Comparison of ENCODE assay signal across 29 mouse cellular contexts in genomic region chr10:59849371-59849770, GRCm38 (mm10). TPM values are rescaled to one million over a fixed set of nuclear protein-coding genes. Genes with fewer than 3 reads are reported as not detected.
DNase-seq lines count a peak whose midpoint lies in the region; ATAC-seq and TF ChIP-seq lines count a peak whose summit lies in the region.
"Had no signal": no experiment of that assay in that cellular context is flagged by ENCODE, and none has a peak within 500 bp of the region (broad histone marks: within the 10 kb centered on the region; RNA-seq: fewer than 3 reads in every experiment).

No protein-coding gene starts in this region.

- no peaks in the 10 kb centered on the region for H3K36me3 ChIP-seq in kidney, adult 2 months (ENCODE audit: control insufficient read depth, insufficient read depth, low read length)
- no peaks in the 10 kb centered on the region for H3K36me3 ChIP-seq in kidney, embryonic 14.5 days (ENCODE audit: control insufficient read depth, insufficient read depth, low read length)
- 0 out of 2 replicates have a peak, but pooled peaks cover 2% of the 10 kb centered on the region for H3K36me3 ChIP-seq in limb, embryonic 12.5 days
- H3K36me3 ChIP-seq: embryonic facial prominence, embryonic 12.5 days; heart, embryonic 13.5 days; hindbrain, embryonic 10.5 days; hindbrain, embryonic 15.5 days; liver, embryonic 15.5 days; lung, embryonic 15.5 days; midbrain, embryonic 10.5 days had no signal

- H3K4me2 ChIP-seq in kidney, embryonic 14.5 days (replicated peaks; ENCODE audit: low read depth, low read length): no peak overlapping the region
- H3K4me2 ChIP-seq in limb, embryonic 12.5 days: no peak overlapping the region
- H3K4me2 ChIP-seq: embryonic facial prominence, embryonic 12.5 days; heart, embryonic 13.5 days; hindbrain, embryonic 15.5 days; liver, embryonic 15.5 days; lung, embryonic 15.5 days had no signal

- peak; percentile 81 for DNase-seq in kidney, adult 2 months
- peak; percentile 66 for DNase-seq in kidney, postnatal 14 days
- no peak for DNase-seq in layer of hippocampus, postnatal 14 days (ENCODE audit: low spot score in 2 of 2)
- DNase-seq in cerebellum, adult 9-10 months: no peak
- DNase-seq in heart, adult 18-20 months: no peak
- no peak for DNase-seq in cerebellum, adult 18-20 months
- DNase-seq: adrenal gland, adult 2 months; adrenal gland, postnatal 36 days; B cell, adult 2 months; cerebellum, adult 2 months; embryo, embryonic 11 days; gastrocnemius, postnatal 36 days; heart, postnatal 10 days; right cerebral cortex, adult 18-20 months; spleen, adult 18-20 months; thymus, adult 18-20 months; thymus, postnatal 25 days had no signal

- H3K9ac ChIP-seq in kidney, embryonic 14.5 days (ENCODE audit: low read depth, low read length): no peak overlapping the region
- no peak overlapping the region for H3K9ac ChIP-seq in limb, embryonic 12.5 days (replicated peaks)
- H3K9ac ChIP-seq: embryonic facial prominence, embryonic 12.5 days; heart, embryonic 13.5 days; hindbrain, embryonic 15.5 days; liver, embryonic 15.5 days; lung, embryonic 15.5 days had no signal

- TF ChIP-seq CTCF in kidney, adult 2 months (conservative IDR thresholded peaks at IDR 0.05; ENCODE audit: insufficient read depth, insufficient read length, low read depth, low read length): no peak

- ATAC-seq in kidney, embryonic 14.5 days (ENCODE audit: low FRiP score, low TSS enrichment): peak; percentile 35; the same call in 1 of the 2 replicates
- no peak for ATAC-seq in limb, embryonic 12.5 days (ENCODE audit: insufficient number of reproducible peaks, insufficient read depth, low FRiP score, low TSS enrichment, low read depth)
- ATAC-seq: activated CD4-positive, CD25-positive, alpha-beta regulatory T cell, adult 4 months; forebrain, embryonic 14.5 days; inflammation-experienced regulatory T-cells, adult 6 months had no signal

- 47% methylated on average over 7 of the region's 7 CpGs for WGBS in kidney, adult 2 months
- WGBS in kidney, embryonic 14.5 days: 63% methylated on average over 7 of the region's 7 CpGs
- 81% methylated on average over 7 of the region's 7 CpGs for WGBS in limb, embryonic 12.5 days

- TF ChIP-seq POLR2A in kidney, adult 2 months (IDR thresholded peaks at IDR 0.05; ENCODE audit: low read depth, low read length): no peak

- H3K9me3 ChIP-seq in kidney, embryonic 14.5 days (ENCODE audit: control insufficient read depth, low read length): no peaks in the 10 kb centered on the region
- H3K9me3 ChIP-seq in limb, embryonic 12.5 days: no peaks in the 10 kb centered on the region
- H3K9me3 ChIP-seq: embryonic facial prominence, embryonic 12.5 days; heart, embryonic 13.5 days; hindbrain, embryonic 10.5 days; hindbrain, embryonic 15.5 days; liver, embryonic 15.5 days; lung, embryonic 15.5 days; midbrain, embryonic 10.5 days had no signal

- H3K4me1 ChIP-seq in kidney, adult 2 months (ENCODE audit: control insufficient read depth, insufficient read depth, low read length): peaks cover 17% of the 10 kb centered on the region
- H3K4me1 ChIP-seq in kidney, embryonic 14.5 days (ENCODE audit: control insufficient read depth, insufficient read depth, low read length): 0 out of 2 replicates have a peak, but pooled peaks cover 7% of the 10 kb centered on the region
- H3K4me1 ChIP-seq in limb, embryonic 12.5 days (replicated peaks): peaks cover 29% of the 10 kb centered on the region
- H3K4me1 ChIP-seq: embryonic facial prominence, embryonic 12.5 days; hindbrain, embryonic 15.5 days; liver, embryonic 15.5 days; lung, embryonic 15.5 days had no signal

- H3K27me3 ChIP-seq in kidney, adult 2 months (replicated peaks; ENCODE audit: control insufficient read depth, insufficient read depth, low read length): no peaks in the 10 kb centered on the region
- no peaks in the 10 kb centered on the region for H3K27me3 ChIP-seq in kidney, embryonic 14.5 days (ENCODE audit: control insufficient read depth, insufficient read depth, low read length)
- H3K27me3 ChIP-seq in limb, embryonic 12.5 days: no peaks in the 10 kb centered on the region
- H3K27me3 ChIP-seq: embryonic facial prominence, embryonic 12.5 days; heart, embryonic 13.5 days; hindbrain, embryonic 15.5 days; liver, embryonic 15.5 days; lung, embryonic 15.5 days had no signal

- peak overlapping the region; percentile 72 for H3K27ac ChIP-seq in kidney, adult 2 months (ENCODE audit: insufficient read depth, low read depth, low read length)
- H3K27ac ChIP-seq in kidney, embryonic 14.5 days (ENCODE audit: low read depth, low read length): no peak overlapping the region
- peak overlapping the region; percentile 23; the same call in 1 of the 2 replicates for H3K27ac ChIP-seq in limb, embryonic 12.5 days
- H3K27ac ChIP-seq: embryonic facial prominence, embryonic 12.5 days; heart, embryonic 13.5 days; hindbrain, embryonic 10.5 days; hindbrain, embryonic 15.5 days; liver, embryonic 15.5 days; lung, embryonic 15.5 days; midbrain, embryonic 10.5 days had no signal

- no peak overlapping the region for H3K4me3 ChIP-seq in kidney, adult 2 months (ENCODE audit: insufficient read depth, low read depth, low read length)
- H3K4me3 ChIP-seq in kidney, embryonic 14.5 days (ENCODE audit: low read length): no peak overlapping the region
- no peak overlapping the region for H3K4me3 ChIP-seq in limb, embryonic 12.5 days (replicated peaks)
- H3K4me3 ChIP-seq: embryonic facial prominence, embryonic 12.5 days; heart, embryonic 13.5 days; hindbrain, embryonic 10.5 days; hindbrain, embryonic 15.5 days; liver, embryonic 15.5 days; lung, embryonic 15.5 days; midbrain, embryonic 10.5 days had no signal

RNA-seq across cellular contexts. Expression of gene Dnajb12, which starts 30.0 kb away (rescaled TPM):
- polyA plus RNA-seq in kidney, adult 2 months (2012; rRNA removed): 85.8 and 87.3 TPM in 2 replicates
- polyA plus RNA-seq in kidney, embryonic 14.5 days (2014; fragmentation: Nextera tagmentation; extraction: Ambion mirVana): 24.6 and 36.0 TPM in 2 replicates
- 17.6 and 20.7 TPM in 2 replicates for polyA plus RNA-seq in limb, embryonic 12.5 days (2016; fragmentation: Nextera tagmentation; extraction: Ambion mirVana)
- total RNA-seq in layer of hippocampus, postnatal 14 days (2021): 10 to 100 TPM; 48.0 to 50.1 TPM
- total RNA-seq in heart, adult 18-20 months (2021): 10 to 100 TPM; 38.6 to 42.3 TPM

Comparison
In these comparisons a context has a peak if more than half of its experiments do, and no peak if none do; other contexts are left out.
1. DNase-seq: peak in kidney, adult 2 months (single experiment) and kidney, postnatal 14 days (single experiment); none in layer of hippocampus, postnatal 14 days (0 of 2), cerebellum, adult 9-10 months (single experiment), heart, adult 18-20 months (0 of 2) and cerebellum, adult 18-20 months (0 of 2).